Mouse (Mus musculus) brain, embryonic 14.5 days (tissue): Measurements from ENCODE around the gene Psmd7.

ENCODE experiments used
- CTCF ChIP-seq: fragments of 200-500 bp; IDR thresholded peaks from 2 replicates; pipeline ENCODE4 v1.5.1; 2012; ENCODE audit warnings: inconsistent platforms, mild to moderate bottlenecking, moderate library complexity, borderline replicate concordance; ENCODE audit not compliant: insufficient read depth, insufficient read length; ENCODE audit errors: extremely low read depth
- POLR2A ChIP-seq: fragments of 200-500 bp; IDR thresholded peaks from 2 replicates; pipeline ENCODE4 v1.6.1; 2012; ENCODE audit warnings: mild to moderate bottlenecking, inconsistent platforms, borderline replicate concordance; ENCODE audit not compliant: poor library complexity, insufficient read depth, insufficient read length, severe bottlenecking; ENCODE audit errors: extremely low read depth

DNA sequence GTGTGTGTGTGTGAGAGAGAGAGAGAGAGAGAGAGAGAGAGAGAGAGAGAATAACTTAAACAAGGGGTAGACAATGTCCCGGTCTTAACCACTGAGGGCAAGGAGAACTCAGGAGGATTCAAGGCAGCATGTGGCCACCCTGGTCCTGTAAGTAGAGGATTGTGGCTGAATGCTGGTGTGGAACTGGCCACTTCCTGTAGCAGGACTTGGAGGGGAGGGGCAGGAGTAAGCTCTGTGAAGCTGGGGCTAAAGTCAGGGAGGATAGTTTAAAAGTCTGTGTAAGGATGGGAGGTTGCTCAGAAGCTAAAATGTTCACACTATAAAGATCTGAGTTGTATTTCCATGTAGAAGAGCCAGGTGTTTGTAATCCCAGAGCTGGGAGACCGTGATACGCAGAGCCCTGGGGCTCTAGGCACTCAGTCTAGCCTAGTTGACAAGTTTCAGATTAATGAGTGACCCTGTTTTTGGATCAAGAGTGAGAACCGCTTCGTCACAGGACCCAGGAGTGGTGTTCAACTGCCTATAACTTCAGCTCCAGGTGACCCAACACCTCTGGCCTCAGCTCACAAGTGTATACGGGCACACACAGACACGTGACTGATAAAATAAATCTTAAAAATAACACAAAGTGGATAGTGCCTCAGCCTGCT is 16.7 kb downstream of the Psmd7 start:
- TF ChIP-seq POLR2A (no peak), CTCF (no peak)
